Mouse (Mus musculus): ENCODE results near the gene Bcas3.

Bcas3 gene

DNA sequence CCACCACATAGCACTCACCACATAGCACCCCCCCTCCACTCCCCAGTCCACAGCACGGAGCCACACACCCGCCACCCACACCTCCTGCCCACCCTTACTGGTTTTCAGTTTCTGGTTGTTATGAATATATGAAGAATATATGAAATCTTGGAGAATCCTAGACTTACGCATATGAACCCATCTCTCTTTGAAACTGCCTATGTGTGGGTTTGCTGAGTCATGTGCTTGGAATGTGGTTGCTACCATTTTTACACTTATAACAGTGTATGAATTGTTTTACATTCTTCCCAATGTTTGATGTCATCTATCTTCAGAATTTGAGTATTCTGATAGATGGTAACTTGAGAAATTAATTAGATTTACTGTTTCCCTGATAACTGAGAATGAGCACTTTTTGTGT lies 26.1 kb downstream of the Bcas3 start:
- no peak for DNase-seq (ENCODE audit: low read depth, low spot score)

DNA sequence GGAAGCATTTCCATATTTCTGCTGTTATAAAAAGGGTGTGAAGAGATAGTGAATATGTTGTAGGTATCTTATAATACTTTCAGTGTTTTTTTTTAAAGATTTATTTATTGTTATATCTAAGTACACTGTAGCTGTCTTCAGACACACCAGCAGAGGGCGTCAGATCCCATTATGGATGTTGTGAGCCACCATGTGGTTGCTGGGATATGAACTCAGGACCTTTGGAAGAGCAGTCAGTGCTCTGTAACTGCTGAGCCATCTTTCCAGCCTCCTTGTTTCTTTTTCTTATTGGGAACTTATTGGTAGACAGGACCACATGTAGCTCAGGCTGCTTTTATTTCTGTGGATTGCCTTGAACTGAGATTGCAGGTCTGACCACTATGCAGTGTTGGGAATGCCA lies 27.1 kb downstream of the Bcas3 start:
- no peak for DNase-seq (ENCODE audit: low read depth, low spot score)

DNA sequence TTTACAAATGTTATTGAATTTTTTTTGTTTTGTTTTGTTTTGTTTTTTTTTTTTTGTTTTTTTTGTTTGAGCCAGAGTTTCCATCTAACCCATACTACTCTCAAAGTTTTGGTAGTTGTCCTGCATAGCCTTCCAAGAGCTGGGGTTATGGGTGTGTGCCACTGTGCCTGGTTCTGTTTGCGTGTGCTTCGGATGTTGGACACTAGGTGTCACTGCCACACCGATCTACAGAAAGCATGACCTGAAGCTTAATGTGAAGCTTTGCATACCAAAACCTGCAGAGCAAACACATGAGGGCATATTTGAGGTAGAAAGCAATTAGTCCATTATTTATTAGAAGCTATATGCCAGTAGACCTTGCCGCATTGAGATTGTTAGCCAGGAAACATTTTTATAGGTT lies 29.1 kb downstream of the Bcas3 start:
- DNase-seq (ENCODE audit: low read depth, low spot score): peak; percentile 28

DNA sequence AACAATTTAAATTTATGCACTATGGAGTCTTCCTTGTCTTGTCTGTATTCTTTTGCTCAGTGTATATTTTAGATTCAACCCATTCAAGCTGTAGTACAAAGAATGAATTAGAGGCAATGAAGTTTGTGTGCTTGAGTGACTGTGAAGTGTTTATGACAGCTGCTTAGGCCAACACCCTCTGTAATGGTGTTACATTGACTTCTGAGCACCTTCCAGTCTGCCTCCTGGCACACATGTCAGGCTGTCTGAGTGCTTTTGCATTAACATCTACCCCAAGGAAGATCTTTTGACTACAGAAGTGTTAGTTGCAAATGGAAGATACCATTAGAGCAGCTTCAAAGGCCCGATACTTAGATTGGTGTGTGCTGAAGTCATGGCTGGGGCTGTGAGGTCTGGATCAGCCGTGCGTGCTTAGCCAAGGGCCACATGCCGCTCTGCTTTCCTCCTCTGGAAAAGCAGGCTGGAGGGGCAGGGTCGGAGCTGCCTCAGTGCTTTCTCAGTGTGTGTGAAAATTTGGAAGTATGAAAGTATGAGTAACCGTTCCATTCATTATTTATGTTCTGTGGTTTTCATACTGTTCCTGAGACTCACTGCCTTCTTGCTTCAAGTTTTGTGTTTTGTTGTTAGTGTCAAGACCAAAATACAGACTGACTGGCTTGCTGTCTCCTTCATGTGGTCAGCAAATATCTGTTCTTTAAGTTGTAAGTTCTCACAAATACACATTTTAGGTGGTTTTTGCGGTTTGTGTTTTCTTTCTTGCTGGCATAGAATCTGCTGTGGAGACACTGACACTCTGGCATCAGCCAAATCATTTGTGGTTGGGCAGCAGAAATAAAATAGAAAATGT lies 31.2 kb downstream of the Bcas3 start:
- no peak for DNase-seq (ENCODE audit: low read depth, low spot score)

GRCm38 (mm10) chr11:85392179-85392863 lies 39.4 kb downstream of the Bcas3 start:
- DNase-seq (ENCODE audit: low read depth, low spot score): peak; percentile 22

DNA sequence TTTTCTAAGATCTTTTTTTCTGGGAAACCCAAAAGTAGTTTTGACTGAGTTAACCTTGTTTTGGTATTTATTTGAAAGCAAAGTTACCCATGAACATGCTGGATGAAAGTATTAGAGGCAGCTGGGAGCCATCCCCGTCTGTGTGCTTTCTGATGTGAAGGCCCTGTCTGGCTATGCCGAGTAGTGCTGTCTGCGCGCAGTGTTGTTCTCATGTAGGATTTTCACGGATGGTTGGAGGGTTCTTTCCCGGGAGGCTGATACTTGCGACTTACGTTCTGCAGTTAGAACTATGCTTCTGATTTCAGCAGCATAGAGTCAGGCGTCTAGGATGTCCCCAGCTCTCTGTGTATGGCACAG lies 39.9 kb downstream of the Bcas3 start:
- no peak for DNase-seq (ENCODE audit: low read depth, low spot score)

GRCm38 (mm10) chr11:85393990-85394389 lies 41.0 kb downstream of the Bcas3 start:
- no peak for DNase-seq (ENCODE audit: low read depth, low spot score)

DNA sequence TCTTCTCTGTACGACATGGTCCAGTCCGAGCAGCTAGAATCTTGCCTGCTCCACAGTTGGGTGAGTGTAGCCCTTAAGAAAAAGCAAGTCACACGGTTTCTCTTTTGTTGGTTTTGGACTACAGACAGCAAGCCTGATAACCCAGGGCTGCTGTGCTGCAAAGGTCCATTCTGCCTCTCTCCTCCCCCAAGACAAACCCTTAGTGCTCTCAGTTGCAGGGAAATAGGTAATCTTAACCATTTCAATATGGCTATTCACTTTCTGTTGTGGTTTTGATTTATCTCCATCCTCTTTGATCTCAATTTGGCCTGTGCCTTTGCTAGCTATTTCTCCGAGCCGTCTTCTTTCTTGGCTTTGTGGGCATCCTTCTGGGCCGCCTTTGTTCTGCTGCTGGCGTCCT lies 42.4 kb downstream of the Bcas3 start:
- DNase-seq (ENCODE audit: low read depth, low spot score): no peak

GRCm38 (mm10) chr11:85406531-85406930 lies 53.6 kb downstream of the Bcas3 start:
- no peak for DNase-seq (ENCODE audit: low read depth, low spot score)

GRCm38 (mm10) chr11:85407700-85408099 lies 54.7 kb downstream of the Bcas3 start:
- no peak for DNase-seq (ENCODE audit: low read depth, low spot score)

DNA sequence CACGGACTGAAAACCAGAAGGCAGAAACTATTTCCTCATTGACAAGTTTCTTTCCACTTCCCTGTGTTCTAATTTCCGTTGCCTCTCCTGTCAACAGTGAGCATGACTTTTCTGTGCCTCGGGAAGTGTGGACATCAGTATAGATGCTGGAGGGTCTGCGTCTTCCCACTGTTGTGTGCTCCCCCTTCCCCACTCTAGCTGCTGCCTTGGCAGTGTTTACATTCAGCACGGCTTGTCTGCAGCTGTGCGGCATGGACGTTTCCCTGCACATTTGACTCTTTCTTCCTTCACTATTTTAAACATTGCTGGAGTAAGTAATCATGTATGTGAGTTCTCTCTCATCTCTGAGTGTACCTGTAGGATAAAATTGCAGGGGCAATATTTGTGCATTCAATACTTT lies 59.4 kb downstream of the Bcas3 start:
- DNase-seq (ENCODE audit: low read depth, low spot score): no peak

GRCm38 (mm10) chr11:85414476-85414875 lies 61.5 kb downstream of the Bcas3 start:
- no peak for DNase-seq (ENCODE audit: low read depth, low spot score)

GRCm38 (mm10) chr11:85427353-85427752 lies 74.4 kb downstream of the Bcas3 start:
- DNase-seq (ENCODE audit: low read depth, low spot score): no peak

GRCm38 (mm10) chr11:85428227-85428626 lies 75.3 kb downstream of the Bcas3 start:
- DNase-seq (ENCODE audit: low read depth, low spot score): peak; percentile 21

- DNase-seq (ENCODE audit: low read depth, low spot score): peak; percentile 13
Measured at GRCm38 (mm10) chr11:85430743-85431448, 77.9 kb downstream of the Bcas3 start.

DNA sequence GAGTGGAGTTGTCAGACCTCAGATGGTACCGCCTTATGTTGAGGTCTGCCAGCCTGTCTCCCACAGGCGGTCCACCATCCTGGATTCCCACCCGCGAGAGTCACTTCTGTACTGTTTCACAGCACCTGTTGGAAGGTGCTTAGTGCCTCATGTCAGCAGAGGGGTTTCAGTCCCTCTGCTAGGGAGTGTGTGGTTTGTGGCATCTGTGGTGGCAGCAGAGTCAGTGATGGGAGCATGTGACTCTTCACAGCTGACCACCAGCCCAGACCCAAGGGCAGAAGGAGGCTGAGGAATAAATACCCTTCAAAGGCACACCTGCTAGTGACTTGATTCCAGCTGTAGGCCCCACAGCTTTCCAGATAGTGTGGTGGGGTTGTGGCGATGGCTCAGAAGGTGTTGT lies 94.4 kb downstream of the Bcas3 start:
- DNase-seq (ENCODE audit: low read depth, low spot score): no peak

GRCm38 (mm10) chr11:85453598-85454304 lies 100.8 kb downstream of the Bcas3 start:
- DNase-seq (ENCODE audit: low read depth, low spot score): no peak

- no peak for DNase-seq (ENCODE audit: low read depth, low spot score)
Measured at GRCm38 (mm10) chr11:85454305-85454682, 101.3 kb downstream of the Bcas3 start.

DNA sequence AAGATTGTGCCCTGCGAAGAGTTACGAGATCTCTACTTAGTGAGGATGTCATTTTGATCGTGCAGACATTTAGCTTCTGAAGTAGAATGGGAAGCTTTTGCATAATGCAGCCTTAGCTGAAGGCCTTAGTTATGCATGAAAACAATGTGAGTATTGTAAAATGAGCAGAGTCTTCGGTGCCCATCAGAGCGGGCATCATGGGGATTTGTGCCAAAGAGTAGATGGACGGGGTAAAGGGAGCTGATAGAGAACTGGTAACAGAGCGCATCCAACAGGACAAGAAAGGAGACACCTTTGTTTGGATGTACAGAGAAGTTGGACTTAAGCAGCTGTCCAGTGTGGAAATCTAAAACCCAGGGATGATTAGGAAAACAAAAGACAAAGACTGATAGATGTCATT lies 108.6 kb downstream of the Bcas3 start:
- DNase-seq (ENCODE audit: low read depth, low spot score): peak; percentile 38

DNA sequence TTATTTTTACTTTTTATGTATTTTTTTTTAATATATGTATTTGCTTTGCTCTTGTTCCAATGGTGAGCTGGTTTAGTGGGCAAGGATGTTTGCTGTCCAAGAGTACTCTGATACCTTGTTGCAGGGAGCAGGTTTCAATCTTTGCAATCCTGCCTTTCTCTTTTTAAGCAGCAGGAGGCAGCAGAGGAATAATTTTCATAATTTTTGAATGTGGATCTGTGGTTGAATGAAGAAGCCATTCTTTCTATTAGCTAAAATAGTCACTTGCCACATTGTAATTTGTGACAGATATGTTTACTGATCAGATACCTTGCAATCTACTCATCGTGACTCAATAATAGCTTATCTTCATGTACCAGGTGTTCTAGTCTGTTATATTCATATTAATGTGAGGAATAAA lies 116.6 kb downstream of the Bcas3 start:
- peak; percentile 15 for DNase-seq (ENCODE audit: low read depth, low spot score)

DNA sequence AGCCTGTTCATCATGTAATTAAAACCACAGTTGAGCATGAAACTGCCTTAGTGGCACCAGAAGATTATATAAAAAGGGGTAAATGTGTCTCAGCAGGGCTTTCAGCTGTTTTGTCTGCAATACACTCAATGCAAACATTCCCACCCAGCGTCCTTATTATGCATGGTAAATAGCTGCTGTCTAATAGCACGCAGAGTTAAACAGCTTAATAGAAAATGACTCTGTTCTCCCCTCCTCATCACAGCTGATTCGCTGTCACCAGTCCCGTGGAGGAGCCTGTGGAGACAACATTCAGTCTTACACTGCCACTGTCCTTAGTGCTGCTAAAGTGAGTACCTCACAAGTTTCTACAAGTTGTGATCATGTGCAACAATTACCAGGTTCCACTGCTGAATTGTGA lies 117.5 kb downstream of the Bcas3 start:
- DNase-seq (ENCODE audit: low read depth, low spot score): no peak

GRCm38 (mm10) chr11:85474326-85474725 lies 121.4 kb downstream of the Bcas3 start:
- DNase-seq (ENCODE audit: low read depth, low spot score): no peak

Data from telencephalon, adult 2 months (tissue).